Mouse (Mus musculus): ENCODE measurements around the gene D10Wsu102e.
A peak's percentile ranks its signal among the peaks of the same experiment; 100 is the strongest.

Gene D10Wsu102e

DNA sequence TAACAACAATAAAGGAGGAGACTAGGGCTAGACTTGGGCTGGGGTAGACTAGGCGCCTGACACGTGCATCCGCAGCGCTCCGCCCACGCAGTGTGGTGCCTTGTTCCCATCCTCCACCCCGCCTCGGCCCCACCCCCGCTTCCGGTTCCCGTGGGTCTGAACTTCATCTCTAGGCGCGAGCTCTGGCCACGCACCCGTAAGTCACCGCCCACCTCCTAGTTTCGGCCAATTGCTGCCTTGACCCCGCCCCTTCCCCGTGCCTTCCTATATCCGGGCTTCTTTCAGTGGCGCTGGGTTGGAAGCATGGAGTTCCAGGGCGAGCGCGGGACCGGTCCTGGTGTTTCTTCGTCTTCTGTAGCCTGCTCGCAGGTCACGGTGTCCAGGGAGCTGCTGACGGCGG is at the start of gene D10Wsu102e:
TSS of gene D10Wsu102e (plus strand) at position 266 of the 400 bp plus-strand sequence.
- DNase-seq (ENCODE audit: low read depth, low spot score) = peak; percentile 97

DNA sequence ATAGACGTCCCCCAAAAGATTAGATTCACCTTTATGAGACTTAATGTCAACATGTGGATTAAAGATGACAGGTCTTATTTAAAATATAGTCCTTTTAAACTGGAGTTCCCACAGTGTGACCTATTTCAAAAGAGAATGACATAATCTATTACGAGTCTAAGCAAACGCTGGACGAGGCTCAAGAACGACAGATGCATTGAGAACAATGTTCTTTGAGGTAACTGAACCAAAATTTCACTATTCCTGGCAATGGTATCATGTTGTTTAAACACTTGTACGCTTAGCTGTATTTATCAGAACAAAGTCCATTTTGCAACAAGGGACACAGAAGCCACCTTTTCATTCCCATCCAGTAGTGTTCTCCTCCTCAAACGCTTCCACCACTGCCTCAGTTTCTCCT is 49.7 kb upstream of the D10Wsu102e start:
- DNase-seq (ENCODE audit: low read depth, low spot score) = no peak

DNA sequence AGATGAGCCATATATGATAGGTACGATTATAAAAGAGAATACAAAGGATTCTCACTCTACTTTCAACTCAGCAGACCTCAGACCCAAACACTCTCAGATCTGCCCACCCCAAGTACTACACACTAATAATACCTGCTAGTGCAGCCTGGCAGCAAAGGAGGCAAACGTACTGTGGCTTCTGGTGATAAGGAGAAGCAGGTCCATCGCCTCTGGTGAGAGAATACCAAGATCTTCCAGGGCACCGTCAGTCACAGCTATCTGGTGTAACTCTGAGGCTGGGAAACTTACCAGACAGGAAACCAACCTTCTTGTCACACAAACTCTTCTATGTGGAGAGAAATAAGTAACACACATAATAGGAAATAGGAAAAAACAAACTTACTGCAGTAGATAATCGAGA is 47.0 kb upstream of the D10Wsu102e start:
- DNase-seq (ENCODE audit: low read depth, low spot score) = no peak

DNA sequence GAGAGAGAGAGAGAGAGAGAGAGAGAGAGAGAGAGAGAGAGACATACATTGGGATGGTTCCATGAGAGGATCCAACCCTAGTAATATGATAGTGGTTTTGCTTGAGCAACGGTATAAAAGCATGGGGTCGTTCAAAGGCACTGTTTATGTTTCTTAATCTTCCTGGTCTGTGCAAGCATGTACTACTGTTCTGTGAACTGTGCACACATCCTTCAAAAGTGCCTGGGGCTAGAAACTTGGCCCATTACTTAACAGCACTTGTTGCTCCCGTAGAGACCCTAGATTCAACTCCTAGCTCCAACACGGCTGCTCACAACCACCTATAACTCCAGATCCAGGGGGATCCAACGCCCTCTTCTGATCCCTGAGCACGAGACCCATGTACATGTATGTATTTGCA is 39.6 kb upstream of the D10Wsu102e start:
- DNase-seq (ENCODE audit: low read depth, low spot score) = no peak

DNA sequence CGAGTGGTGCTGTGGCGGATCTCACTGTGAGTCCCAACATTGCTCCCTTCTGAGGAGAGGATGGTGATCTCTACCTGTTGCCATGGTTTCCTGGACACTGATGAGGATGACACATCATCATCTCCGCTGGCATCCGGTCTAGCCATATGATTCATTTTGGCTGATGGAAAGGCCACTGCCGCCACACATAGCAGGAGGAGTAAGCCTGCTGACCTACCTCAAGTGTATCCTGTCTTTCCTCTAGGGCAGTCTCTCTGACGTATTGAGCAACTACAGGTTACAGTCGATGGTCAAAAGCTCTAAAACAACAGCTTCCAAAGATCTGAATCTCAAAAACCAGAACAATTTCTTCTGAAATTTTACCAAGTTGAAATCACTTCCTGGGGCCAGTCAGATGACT is 39.2 kb upstream of the D10Wsu102e start:
- no peak for DNase-seq (ENCODE audit: low read depth, low spot score)

DNA sequence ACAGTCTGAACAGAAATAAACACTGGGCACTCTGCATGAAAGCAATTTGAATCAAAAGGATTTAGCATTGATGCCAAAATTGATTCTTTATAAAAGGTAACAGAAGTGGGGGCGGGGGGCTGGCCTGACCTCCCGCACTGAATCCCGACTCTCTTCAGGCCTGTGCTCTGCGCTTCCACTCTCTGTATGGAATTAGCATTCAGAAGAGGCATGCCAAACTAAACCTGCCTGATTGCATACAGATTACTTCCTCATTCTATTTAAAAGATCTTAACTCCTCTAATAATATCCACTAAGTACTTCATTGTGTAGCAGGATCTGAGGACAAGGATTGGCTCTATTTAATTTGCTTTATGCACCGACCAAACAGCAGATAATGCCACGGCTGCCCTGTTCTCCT is 38.5 kb upstream of the D10Wsu102e start:
- DNase-seq (ENCODE audit: low read depth, low spot score) = no peak

DNA sequence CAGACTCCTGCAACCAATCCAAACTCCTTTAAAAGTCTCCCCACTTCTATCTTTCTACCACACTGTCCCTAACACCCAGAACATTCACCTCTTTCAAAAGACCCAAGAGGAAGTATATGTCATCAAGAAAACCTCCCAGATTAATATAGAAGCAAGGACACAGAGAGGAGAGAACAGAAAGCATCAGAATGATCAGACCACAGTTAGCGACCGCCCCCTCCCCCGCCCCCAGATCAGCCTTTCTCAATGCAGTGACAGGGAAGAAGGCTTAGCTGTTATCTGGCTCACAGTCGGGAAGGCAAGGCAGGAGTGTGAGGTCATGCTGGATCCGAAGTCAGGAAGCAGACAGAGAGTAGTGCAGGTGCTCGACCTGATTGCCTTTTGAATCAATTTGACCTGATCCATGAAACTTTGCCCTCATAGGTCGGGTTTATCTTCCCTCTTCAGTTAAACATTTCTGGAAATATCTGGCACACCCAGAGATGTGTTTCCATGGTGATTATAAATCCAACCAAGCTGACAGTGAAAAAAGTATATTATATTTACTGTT is 37.4 kb upstream of the D10Wsu102e start:
- DNase-seq (ENCODE audit: low read depth, low spot score) = no peak

DNA sequence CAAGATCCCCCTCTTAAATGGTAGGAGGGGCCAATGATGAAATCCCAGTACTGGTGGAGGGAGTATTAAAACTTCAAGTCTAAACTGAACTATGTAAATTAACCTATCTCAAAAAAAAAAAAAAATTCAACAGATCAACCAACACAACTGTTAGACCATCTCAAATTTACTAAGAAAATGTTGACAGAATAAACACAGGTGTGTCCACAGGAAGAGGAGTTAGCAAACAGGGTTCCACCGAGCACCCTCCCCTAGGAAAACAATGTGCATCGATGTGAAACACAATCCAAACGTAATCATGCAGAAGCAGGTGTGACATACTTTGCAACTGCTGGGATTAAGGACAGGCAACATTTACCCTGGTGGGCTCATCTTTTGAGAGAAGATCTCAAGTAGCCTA is 35.1 kb upstream of the D10Wsu102e start:
- DNase-seq (ENCODE audit: low read depth, low spot score) = no peak

DNA sequence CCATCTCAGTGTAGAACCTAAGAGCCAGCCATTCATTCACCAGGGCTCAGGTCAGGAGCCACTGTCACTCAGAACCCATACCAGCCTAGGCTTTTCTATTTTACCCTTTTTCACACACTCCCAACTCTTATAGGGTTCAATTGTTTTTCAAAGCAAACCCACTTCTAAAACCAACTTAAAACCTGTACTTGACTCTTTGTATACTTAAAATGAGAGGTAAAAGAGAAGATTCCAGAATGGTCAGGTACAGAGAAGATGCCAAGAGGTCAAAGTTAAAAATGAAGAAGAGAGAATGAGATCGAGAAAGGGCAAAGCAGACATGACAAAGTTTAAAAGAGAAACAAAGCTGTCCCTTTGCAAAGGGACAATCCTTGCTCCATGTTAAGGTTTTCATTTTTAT is 34.1 kb upstream of the D10Wsu102e start:
- DNase-seq (ENCODE audit: low read depth, low spot score) = no peak

DNA sequence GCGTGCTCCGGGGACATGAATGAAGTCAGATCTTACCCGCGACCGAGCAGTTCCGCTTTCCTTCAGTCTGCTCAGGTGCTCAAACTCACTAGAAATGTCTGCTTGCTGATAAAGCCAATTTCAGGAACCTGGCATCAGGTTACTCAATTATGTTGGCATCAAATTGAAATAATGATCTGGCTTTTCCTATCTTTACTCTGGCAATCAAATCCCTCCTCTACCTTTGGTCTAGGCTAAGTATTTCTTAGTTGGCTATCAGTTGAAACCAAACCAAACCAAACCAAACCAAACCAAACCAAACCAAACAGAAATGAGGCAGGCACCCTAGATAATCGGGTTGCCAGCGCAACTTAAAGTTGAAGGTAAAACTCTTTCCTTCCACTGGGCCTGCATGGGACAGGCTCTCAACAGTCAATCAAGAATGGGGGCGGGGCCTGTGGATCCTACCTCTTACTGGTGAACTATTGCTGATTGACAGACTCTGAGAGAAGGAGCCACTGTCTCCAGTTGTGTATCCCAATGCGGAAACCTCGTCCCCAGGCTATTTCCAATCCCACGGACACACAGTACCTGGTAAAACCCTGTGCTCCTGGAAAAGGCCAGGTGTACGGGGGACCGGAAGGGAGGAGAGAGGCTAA is 33.3 kb upstream of the D10Wsu102e start:
- no peak for DNase-seq (ENCODE audit: low read depth, low spot score)

DNA sequence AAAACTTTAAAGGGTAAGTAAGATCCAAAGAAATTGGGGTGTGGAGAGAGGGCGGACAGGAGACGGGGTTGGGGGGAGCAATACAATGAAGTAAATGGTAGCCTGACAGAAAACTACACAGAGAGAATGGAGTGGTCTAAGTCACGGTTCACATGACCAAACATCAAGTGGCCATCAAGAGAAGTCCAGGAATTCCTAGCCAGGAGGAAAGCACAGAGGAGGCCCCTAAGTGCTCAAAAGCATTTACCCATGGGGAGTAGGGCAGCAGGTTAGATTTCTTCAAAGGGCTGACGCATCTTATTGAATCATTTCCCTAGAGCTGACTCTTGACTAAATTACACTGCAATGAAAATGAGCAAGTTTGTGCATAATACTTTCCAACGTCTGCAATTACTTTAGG is 31.2 kb upstream of the D10Wsu102e start:
- no peak for DNase-seq (ENCODE audit: low read depth, low spot score)

DNA sequence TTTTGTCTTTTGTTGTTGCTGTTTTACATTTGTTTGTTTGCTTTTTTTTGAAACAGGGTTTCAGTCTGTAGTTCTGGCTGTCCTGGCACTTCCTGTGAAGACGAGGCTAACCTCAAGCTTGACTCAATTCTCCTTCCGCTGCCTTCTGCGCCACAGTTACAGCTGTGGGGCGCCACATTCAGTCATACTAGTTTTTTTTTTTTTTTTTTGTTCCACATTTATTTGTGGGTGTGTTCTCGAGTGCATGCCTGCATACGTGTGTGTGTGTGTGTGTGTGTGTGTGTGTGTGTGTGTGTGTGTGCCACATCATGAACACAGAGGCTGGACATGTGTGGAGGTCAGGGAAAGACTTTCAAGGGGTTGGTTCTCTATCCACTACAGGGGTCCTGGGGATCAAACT is 29.7 kb upstream of the D10Wsu102e start:
- DNase-seq (ENCODE audit: low read depth, low spot score) = no peak

DNA sequence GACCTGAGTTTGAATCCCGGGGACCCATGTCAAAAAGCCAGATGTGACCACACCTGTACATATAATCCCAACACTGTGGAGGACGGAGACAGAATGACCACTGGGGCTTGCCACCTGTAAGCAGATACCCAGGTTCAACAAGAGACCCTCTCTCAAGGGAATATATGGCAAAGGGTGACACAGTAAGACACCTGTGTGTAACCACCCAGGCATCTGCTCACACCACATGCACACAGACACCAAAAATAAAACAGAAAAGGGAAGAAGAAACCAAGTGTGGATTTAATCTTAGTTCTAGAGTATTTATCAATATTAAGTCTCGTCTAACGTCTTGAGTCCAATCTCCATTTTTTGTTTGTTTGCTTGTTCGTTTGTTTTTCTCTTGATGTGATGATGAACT is 28.2 kb upstream of the D10Wsu102e start:
- DNase-seq (ENCODE audit: low read depth, low spot score) = no peak

DNA sequence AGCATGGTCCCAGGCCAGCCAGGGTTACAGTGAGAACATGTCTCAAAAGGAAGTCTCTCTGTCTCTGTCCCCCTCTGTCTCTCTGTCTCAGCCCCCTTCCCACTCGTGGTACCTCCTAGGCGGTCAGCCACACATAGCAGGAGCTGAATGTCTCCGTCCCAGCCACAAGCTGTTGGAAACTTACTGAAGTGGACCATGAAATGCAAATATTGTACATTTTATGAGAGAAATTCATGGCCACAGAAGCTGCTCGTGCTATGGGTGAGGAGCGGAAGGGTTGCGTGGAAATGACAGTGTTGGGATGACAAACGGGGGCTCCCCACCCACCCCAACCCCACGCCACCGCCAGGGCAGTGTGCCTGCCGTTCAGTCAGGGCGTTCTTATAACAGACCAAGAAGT is 27.4 kb upstream of the D10Wsu102e start:
- no peak for DNase-seq (ENCODE audit: low read depth, low spot score)

DNA sequence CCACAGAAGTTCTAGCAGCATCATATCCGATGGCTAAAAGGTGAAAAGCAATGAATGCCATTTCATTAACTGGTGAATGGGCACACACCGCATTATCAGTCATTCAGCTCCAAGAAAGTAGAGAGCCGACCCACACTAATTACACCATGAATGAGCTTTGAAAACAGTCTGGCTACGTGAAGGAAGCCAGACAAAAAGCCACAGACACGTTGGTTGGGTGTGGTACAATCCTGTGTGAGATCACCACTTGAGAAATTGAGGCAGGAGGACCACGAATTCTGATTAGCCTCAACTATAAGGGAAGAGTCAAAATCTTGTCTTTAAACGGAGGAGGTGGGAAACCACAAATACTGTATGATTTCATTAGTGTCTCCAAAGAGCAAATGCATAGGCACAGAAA is 23.7 kb upstream of the D10Wsu102e start:
- DNase-seq (ENCODE audit: low read depth, low spot score) = no peak

DNA sequence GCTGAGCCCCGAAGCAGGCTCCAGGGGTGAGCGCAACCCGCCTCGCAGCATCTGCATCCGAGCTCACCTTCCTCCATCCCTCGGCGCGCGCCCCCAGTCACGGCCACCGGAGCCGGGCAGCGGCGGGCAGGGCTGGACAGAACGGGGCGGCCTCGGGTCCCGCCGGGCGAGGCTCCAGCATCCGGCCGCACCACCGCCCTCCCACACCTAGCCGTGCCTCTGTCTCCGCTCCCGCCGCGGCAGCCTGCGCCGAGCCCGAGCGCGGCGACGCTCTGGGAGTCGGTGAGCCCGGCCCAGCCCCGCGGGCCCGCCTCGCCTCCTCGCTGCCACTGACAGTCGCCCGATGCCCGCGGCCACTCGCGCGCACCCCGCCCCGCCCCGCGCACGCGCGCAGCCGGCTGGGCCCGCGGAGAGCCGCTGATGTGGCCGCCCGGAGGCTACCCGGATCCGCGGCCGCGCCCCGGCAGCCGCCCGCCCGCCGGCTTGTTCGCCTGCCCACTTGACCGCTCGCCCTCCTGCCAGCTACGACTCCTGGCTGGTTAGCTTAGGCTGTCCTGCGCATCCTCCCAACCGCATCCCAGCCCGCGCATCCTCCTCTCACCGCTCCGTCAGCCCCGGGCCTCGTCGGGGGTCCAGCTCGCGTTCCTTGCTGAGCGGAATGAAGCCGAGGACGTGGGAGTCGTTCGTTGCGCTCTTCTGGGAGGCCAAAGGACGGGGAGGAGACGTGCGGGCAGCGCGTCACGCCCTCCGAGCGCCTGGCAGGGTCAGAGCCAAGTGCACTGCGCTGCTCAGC is 22.7 kb upstream of the D10Wsu102e start, which contains the start of gene Slc41a2:
TSS of gene Slc41a2 (minus strand) at position 724 of the 793 bp plus-strand sequence.
- DNase-seq (ENCODE audit: low read depth, low spot score) = peak; percentile 68

DNA sequence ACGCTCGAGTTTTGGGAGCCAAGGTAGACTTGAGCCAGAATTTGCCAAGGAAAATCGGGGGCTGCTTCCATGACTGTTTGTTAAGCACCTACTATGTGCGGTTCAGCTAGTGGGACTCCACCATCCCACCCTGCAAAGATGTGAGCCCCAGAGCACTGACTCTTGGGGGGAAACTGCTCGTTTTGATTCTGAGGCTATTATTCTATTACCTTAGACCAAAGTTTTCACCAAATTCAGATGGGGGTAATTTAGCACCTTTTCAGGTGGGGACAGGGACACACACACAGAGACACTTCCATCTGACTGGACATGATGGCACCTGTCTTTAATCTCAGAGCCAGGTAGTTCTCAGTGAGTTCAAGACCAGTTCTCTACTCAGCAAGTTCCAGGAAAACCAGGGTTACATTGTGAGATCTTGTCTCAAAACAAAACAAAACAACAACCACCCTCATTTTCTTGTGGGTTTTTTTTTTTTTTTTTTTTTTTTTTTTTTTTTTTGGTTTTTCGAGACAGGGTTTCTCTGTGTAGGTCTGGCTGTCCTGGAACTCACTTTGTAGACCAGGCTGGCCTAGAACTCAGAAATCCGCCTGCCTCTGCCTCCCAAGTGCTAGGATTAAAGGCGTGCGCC is 21.9 kb upstream of the D10Wsu102e start:
- DNase-seq (ENCODE audit: low read depth, low spot score) = no peak

DNA sequence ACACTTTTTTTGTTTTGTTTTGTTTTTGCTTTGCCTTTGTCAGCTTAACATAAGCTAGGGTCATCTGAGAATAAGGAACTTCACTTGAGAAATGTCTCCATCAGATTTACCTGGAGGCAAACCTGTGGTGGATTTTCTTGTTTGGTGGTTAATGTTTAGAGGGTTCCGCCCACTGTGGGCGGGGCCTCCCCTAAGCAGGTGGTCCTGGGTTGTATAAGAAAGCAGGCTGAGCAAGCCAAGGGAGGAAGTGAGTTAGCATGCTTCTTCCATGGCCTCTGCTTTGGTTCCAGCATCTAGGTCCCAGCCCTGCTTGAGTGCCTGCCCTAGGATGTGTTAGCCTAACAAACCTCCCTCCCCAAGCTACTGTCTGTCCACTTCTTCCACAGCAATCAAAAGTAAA is 18.8 kb upstream of the D10Wsu102e start:
- DNase-seq (ENCODE audit: low read depth, low spot score) = no peak

DNA sequence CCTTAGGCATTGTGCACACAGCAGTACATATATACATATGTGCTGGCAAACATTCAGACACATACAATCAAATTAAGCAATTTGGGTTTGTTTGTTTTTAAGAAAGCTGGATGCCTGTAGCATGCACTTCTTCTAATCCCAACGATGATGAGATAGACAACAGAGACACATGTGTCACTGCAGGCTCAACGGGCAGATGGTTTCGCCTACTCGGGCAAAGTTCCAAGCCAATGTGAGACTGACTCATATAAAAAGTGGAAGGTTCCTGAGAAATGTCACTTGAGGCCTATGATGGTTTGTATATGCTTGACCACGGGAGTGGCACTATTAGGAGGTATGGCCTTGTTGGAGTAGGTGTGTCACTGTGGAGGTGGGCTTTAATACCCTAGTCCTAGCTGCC is 16.9 kb upstream of the D10Wsu102e start:
- DNase-seq (ENCODE audit: low read depth, low spot score) = no peak

DNA sequence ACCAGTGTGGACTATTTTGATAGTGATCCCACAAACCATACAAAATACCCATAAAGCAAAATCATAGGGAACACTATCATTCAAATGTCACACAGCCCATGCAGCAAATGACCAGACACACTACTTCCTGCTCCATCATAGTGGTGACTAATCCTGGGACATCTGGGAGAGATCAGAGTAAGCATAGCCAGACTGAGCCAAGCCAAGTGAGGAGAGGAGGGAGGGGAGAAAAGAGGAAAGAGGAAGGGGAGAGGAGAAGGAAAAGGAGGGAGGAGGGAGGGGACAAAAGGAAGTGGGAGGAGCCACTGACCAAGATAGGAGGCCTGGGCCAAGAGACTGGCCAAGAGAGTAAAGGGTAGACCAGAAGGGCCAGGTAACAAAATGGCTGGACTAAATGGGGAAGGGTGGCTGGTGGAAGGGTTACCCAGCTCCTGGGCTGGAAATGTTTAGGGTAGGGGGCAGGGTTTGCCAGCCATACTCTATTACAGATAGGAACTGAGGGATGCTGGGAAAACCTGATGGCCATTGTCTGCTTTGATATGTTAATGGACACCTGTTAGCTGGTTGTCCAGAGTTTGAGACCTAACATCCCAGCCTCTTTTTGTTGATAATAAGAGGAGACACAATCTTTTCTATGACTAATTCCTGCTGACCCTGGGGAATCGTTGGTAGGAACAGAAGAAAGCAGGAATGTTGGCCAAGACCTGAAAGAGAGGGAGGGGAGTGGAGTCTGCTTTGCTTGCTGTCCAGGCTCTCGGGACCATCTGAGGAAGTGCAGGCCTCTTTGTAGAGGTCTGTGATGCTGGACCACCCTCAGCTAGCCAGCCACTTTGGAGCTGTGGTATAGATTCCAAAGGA is 16.0 kb upstream of the D10Wsu102e start:
- DNase-seq (ENCODE audit: low read depth, low spot score) = no peak

DNA sequence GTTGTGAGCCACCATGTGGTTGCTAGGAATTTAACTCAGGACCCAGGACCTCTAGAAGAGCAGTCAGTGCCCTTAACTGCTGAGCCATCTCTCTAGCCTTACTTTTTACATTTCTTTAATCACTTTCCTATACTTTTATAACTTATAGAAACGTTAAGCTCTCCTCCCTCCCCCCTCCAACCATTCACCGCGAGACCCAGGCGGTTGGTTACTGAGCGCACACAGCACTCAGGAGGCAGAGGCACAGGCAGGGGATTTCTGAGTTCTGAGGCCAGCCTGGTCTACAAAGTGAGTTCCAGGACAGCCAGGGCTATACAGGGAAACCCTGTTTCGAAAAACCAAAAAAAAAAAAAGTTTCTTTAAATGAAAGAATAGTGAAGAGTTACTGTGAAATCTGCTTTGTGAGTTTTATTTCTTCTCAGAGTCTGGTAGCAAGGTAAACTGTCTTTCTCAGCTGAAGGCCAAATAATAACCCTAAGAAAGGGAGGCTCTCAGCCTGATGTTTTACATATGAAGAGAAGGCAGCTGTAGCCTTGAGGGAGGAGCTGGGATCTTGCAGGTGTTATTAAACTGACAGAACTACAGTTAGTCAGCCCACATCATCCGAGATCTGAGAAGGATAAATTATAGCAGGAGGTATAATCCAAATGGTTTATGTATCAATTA is 14.2 kb upstream of the D10Wsu102e start:
- DNase-seq (ENCODE audit: low read depth, low spot score) = no peak
